Mouse (Mus musculus) ovary, postnatal 36 days (tissue): ENCODE results near the gene Igf2bp3.

Experiments used
- DNase-seq: peaks from one replicate; pipeline ENCODE4 v3.0.0; 2022; ENCODE audit warnings: low spot score, mixed read lengths

The Igf2bp3 gene

DNA sequence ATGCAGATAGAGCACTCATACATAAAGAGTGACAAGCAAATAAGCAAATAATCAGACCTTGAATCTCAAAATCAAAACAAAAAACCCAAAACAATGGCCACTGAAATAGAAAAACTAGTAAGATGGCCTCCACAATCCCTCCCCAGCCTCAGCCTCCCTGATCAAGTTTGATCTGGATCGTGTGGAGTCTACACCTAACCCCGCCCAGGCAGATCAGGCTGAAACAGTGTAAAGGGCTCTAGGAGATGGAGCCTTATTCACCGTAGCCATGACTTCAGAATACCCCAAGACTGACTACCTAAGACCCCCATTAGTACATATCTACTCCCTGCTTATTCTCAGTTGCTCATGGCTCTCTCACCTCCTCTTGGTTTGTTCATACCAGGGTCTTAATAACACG, 41.1 kb downstream of the Igf2bp3 start:
- no peak for DNase-seq

GRCm38 (mm10) chr6:49173265-49173664, 41.5 kb downstream of the Igf2bp3 start:
- no peak for DNase-seq

- no peak for DNase-seq
Measured at GRCm38 (mm10) chr6:49171216-49171615, 43.5 kb downstream of the Igf2bp3 start.

- DNase-seq, result no peak
Measured at GRCm38 (mm10) chr6:49168648-49169047, 46.1 kb downstream of the Igf2bp3 start.

DNA sequence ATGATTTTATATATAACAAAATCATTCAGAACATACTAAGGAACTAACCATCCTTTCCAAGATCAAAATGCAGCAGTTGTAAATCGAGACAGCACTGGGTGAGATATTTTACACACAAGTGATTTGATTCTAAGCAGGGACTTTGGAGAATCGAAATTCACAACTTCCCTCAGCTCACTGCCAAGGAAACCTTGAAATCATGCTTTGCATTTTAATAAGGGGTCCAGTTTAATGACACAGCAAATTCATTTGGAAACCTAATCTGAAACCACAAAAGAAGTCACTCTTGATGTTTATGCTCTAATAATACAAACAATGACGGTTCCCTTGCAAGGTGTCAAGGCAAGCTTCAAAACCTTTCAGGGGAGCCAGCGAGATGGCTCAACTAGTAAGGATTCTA, 47.4 kb downstream of the Igf2bp3 start:
- no peak for DNase-seq

GRCm38 (mm10) chr6:49166318-49166717, 48.4 kb downstream of the Igf2bp3 start:
- DNase-seq, result no peak

- DNase-seq, result no peak
Measured at GRCm38 (mm10) chr6:49165855-49166254, 48.9 kb downstream of the Igf2bp3 start.

DNA sequence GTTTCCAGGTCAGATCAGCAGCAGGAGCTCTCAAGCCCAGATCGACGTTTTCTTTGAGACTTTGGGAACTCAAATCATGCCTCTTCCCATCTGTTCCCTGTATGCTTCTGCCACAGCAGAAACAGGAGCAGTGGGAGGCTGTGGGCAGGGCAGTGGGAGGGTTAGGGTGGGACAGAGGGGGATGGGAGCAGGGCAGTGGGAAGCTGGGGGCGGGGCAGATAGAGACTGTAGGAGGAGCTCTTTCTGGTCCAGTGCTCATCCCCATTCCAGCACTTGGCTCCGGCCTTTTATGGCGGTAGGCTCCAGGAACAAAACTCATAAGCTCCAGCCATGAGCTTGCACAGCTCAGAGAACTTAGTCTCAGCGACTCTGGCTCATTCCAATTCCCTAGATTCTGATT, 49.7 kb downstream of the Igf2bp3 start:
- peak; percentile 7 for DNase-seq

GRCm38 (mm10) chr6:49164701-49165100, 50.1 kb downstream of the Igf2bp3 start:
- no peak for DNase-seq

DNA sequence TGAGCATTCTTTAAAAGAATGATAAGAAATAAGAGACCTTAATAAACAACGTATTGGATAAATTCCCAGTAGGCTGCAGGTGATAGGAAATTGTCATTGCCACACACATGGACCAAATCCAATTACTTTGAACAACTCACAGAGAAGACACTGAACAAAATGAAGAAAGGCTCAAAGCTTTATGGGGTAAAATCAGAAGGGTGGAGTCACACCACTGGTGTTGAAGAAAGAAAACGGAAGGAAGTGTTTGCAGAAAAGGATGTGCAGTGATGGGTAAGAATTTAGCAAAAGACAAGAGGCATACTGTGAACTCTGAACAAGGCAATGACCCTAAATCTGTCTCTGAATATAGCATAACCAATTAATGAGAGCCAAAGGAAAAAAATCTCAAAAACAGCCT, 54.8 kb downstream of the Igf2bp3 start:
- DNase-seq, result no peak

GRCm38 (mm10) chr6:49156826-49157175, 58.0 kb downstream of the Igf2bp3 start:
- no peak for DNase-seq

GRCm38 (mm10) chr6:49156170-49156825, 58.5 kb downstream of the Igf2bp3 start:
- DNase-seq, result no peak

DNA sequence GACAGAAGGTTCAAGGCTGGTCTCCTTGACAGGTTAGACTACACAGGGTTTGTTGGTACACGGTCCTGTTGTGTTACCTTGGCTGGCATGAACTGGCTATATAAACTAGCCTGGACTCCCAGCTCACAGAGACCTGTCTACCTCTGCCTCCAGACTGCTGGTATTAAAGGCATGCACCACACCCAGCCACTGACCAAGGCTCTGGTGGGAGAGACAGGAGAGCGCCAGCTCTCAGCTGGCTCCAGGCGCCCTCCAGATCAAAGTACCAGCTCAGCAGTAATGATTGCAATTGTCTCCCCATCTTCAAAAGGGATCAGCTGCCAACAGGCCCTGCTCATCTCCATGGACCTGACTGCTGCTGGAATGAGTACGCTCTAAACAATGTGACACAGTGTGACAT, 63.3 kb downstream of the Igf2bp3 start:
- no peak for DNase-seq

- DNase-seq, result no peak
Measured at GRCm38 (mm10) chr6:49150349-49151229, 64.2 kb downstream of the Igf2bp3 start.

- DNase-seq, result no peak
Measured at GRCm38 (mm10) chr6:49149202-49149930, 65.4 kb downstream of the Igf2bp3 start.

- DNase-seq, result no peak
Measured at GRCm38 (mm10) chr6:49148781-49149180, 66.0 kb downstream of the Igf2bp3 start.

- DNase-seq, result no peak
Measured at GRCm38 (mm10) chr6:49148368-49148767, 66.4 kb downstream of the Igf2bp3 start.

DNA sequence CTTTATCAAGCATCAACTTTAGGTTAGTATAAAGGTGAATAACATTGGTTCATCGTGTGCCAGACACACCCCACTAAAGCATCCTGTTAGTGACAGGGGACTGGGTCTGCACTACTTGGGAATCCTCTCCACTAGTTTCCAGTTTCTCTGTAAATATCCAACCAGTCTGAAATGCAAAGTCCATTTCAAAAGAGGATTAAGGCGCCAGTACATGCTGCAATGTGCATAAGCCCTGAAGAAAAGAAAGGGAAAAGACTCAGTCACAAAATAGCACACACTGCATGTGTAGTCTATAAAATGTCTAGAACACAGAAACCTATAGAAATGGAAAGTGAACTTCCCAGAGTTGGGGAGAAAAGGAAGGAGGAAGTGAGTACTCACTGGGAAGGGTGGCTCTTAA, 68.3 kb downstream of the Igf2bp3 start:
- no peak for DNase-seq

DNA sequence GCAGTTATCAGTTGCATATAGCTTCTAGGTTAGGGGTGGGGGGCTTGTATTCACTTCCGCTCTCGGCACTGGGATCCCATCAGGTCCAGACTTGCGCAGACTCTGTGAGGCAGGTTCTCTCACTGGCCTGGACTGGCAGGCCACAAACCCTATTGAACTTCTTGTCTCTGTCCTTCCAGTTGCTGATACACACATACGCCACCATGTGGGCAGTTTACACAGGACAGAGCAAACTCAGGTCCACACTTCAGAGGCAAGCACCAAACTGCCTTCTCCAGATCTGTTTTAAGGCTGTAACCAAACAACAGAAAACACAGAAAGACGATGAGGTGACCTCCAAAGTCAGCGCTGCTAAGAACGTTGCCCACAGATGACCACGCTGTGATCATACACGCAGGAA, 72.3 kb downstream of the Igf2bp3 start:
- peak; percentile 19 for DNase-seq

DNA sequence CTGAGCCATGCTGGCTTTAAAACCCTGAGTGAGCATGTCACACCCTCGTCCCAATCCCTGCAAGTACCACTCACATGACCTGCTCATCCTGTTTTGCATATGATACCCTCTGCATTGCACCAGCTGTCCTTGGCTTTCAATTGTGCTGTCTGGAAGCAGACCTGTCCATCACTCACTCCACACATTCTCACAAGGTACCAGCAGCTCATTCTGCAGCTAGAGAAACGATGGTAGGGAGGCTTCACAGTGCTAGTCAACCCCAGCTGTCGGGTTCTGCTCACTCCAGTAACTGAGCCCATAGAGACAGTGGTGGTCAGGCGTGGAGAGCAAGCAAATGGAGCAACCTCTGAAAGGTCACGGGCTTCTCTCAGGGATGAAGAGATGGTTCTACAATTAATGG, 73.6 kb downstream of the Igf2bp3 start:
- no peak for DNase-seq

- no peak for DNase-seq
Measured at GRCm38 (mm10) chr6:49138159-49139051, 76.4 kb downstream of the Igf2bp3 start.

DNA sequence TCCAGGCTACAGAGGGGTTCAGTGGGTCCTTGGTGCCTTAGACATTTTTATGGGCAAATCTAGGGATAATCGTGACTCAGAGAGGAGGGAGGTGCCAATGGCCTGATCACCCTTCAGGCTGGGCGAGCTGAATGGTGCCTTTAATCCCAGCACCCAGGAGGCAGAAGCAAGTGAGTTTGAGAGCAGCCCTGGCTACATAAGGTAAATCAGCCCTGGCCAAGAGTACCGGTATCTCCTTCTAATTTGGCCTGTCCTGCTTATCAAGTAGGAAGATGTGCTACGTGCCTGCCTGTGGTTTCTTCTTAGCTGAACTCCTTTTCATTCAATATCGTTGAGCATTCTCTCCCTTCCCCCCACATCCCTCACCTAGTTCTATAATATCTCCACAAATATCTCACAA, 78.0 kb downstream of the Igf2bp3 start:
- no peak for DNase-seq
